Mouse (Mus musculus) intestine, embryonic 16.5 days (tissue): Measurements from ENCODE around the gene Sgk1. TPM values are rescaled to one million over a fixed set of nuclear protein-coding genes. Genes with fewer than 3 reads are reported as not detected.

Source experiments
- ATAC-seq: fragments of 200-750 bp; cut with Nextera tagmentation; 2 replicates; pipeline ENCODE4 v1.8.0; 2017; ENCODE audit warnings: moderate TSS enrichment, moderate library complexity
- H3K27ac ChIP-seq: fragments of 300-500 bp; sonication (generic); 2 replicates; pipeline ENCODE4 v1.5.1; 2014; ENCODE audit warnings: mild to moderate bottlenecking, low read length
- H3K27me3 ChIP-seq: fragments of 300-500 bp; sonication (generic); replicated peaks from 2 replicates; pipeline ENCODE4 v1.6.1; 2014; ENCODE audit warnings: low read length, control low read depth, mixed read lengths; ENCODE audit not compliant: control insufficient read depth, insufficient read depth
- H3K36me3 ChIP-seq: fragments of 300-500 bp; sonication (generic); 2 replicates; pipeline ENCODE4 v1.6.1; 2014; ENCODE audit warnings: low read length, control low read depth; ENCODE audit not compliant: control insufficient read depth, insufficient read depth
- H3K4me1 ChIP-seq: fragments of 300-500 bp; sonication (generic); 2 replicates; pipeline ENCODE4 v1.6.1; 2014; ENCODE audit warnings: low read length, control low read depth, mixed read lengths; ENCODE audit not compliant: control insufficient read depth, insufficient read depth
- H3K4me2 ChIP-seq: fragments of 300-500 bp; sonication (generic); 2 replicates; pipeline ENCODE4 v1.6.1; 2014; ENCODE audit warnings: low read depth, low read length, control low read depth
- H3K4me3 ChIP-seq: fragments of 300-500 bp; sonication (generic); 2 replicates; pipeline ENCODE4 v1.5.1; 2014; ENCODE audit warnings: mild to moderate bottlenecking, low read length
- H3K9ac ChIP-seq: fragments of 300-500 bp; sonication (generic); 2 replicates; pipeline ENCODE4 v1.6.1; 2014; ENCODE audit warnings: low read depth, low read length
- H3K9me3 ChIP-seq: fragments of 300-500 bp; sonication (generic); 2 replicates; pipeline ENCODE4 v1.6.1; 2016; ENCODE audit warnings: low read length, control low read depth; ENCODE audit not compliant: control insufficient read depth
- WGBS: fragments of 180-500 bp; shearing (Covaris S2); extraction: QIAGEN DNeasy Blood & Tissue Kit; methylation state at CpG from one replicate; pipeline ENCODE4 v1.1.7; 2014; 5-methylcytosine and 5-hydroxymethylcytosine counted together
- polyA plus RNA-seq: library from polyadenylated mRNA; unstranded; fragments of >200 nt; fragmentation: Nextera tagmentation; extraction: Ambion mirVana; gene quantifications from 2 replicates; pipeline ENCODE4 v1.2.1, GENCODE M21; 2015

The Sgk1 gene
- polyA plus RNA-seq, 1 experiment from 2014 or later, result 35.1 TPM

- no peaks in the 10 kb centered on the region for H3K27me3 ChIP-seq
- WGBS, result 84% methylated on average over 11 of the region's 11 CpGs
- no peak overlapping the region for H3K4me3 ChIP-seq
- ATAC-seq, result no peak
- H3K9ac ChIP-seq, result no peak overlapping the region
- no peaks in the 10 kb centered on the region for H3K9me3 ChIP-seq
- no peak overlapping the region for H3K27ac ChIP-seq
- no peaks in the 10 kb centered on the region for H3K4me1 ChIP-seq
- H3K4me2 ChIP-seq, result no peak overlapping the region
- no peaks in the 10 kb centered on the region for H3K36me3 ChIP-seq
Measured at GRCm38 (mm10) chr10:21973676-21974075, 91.7 kb downstream of the Sgk1 start.

GRCm38 (mm10) chr10:21974801-21975200 is 92.8 kb downstream of the Sgk1 start:
- Histone ChIP-seq H3K4me1 (no peaks in the 10 kb centered on the region), H3K4me2 (no peak overlapping the region), H3K9me3 (no peaks in the 10 kb centered on the region), H3K27ac (no peak overlapping the region), H3K9ac (no peak overlapping the region), H3K36me3 (no peaks in the 10 kb centered on the region), H3K27me3 (no peaks in the 10 kb centered on the region), H3K4me3 (no peak overlapping the region)
- WGBS, result 80% methylated on average over 3 of the region's 3 CpGs
- no peak for ATAC-seq

GRCm38 (mm10) chr10:21975384-21975783 is 93.4 kb downstream of the Sgk1 start:
- Histone ChIP-seq H3K27ac (no peak overlapping the region), H3K4me3 (no peak overlapping the region), H3K9ac (no peak overlapping the region), H3K9me3 (no peaks in the 10 kb centered on the region), H3K27me3 (no peaks in the 10 kb centered on the region), H3K4me2 (no peak overlapping the region), H3K4me1 (no peaks in the 10 kb centered on the region), H3K36me3 (no peaks in the 10 kb centered on the region)
- no peak for ATAC-seq
- WGBS, result 64% methylated on average over 6 of the region's 6 CpGs

- no peaks in the 10 kb centered on the region for H3K27me3 ChIP-seq
- no peak overlapping the region for H3K4me3 ChIP-seq
- no peaks in the 10 kb centered on the region for H3K36me3 ChIP-seq
- no peak overlapping the region for H3K27ac ChIP-seq
- no peak overlapping the region for H3K9ac ChIP-seq
- ATAC-seq, result no peak
- H3K9me3 ChIP-seq, result no peaks in the 10 kb centered on the region
- 85% methylated on average over 5 of the region's 5 CpGs for WGBS
- no peaks in the 10 kb centered on the region for H3K4me1 ChIP-seq
- no peak overlapping the region for H3K4me2 ChIP-seq
Measured at GRCm38 (mm10) chr10:21976253-21976652, 94.3 kb downstream of the Sgk1 start.

GRCm38 (mm10) chr10:21978421-21978820 is 96.4 kb downstream of the Sgk1 start:
- 83% methylated on average over 9 of the region's 9 CpGs for WGBS
- H3K36me3 ChIP-seq, result no peaks in the 10 kb centered on the region
- no peak overlapping the region for H3K4me2 ChIP-seq
- H3K9me3 ChIP-seq, result no peaks in the 10 kb centered on the region
- no peak overlapping the region for H3K9ac ChIP-seq
- no peak overlapping the region for H3K27ac ChIP-seq
- no peaks in the 10 kb centered on the region for H3K4me1 ChIP-seq
- H3K27me3 ChIP-seq, result no peaks in the 10 kb centered on the region
- no peak for ATAC-seq
- H3K4me3 ChIP-seq, result no peak overlapping the region

GRCm38 (mm10) chr10:21979286-21979965 is 97.4 kb downstream of the Sgk1 start:
- H3K36me3 ChIP-seq, result no peaks in the 10 kb centered on the region
- no peak for ATAC-seq
- H3K4me2 ChIP-seq, result no peak overlapping the region
- 89% methylated on average over 5 of the region's 5 CpGs for WGBS
- H3K27ac ChIP-seq, result no peak overlapping the region
- H3K4me3 ChIP-seq, result no peak overlapping the region
- H3K9me3 ChIP-seq, result no peaks in the 10 kb centered on the region
- H3K27me3 ChIP-seq, result no peaks in the 10 kb centered on the region
- H3K4me1 ChIP-seq, result no peaks in the 10 kb centered on the region
- H3K9ac ChIP-seq, result no peak overlapping the region

- H3K4me1 ChIP-seq, result no peaks in the 10 kb centered on the region
- H3K4me3 ChIP-seq, result no peak overlapping the region
- no peak overlapping the region for H3K4me2 ChIP-seq
- H3K36me3 ChIP-seq, result no peaks in the 10 kb centered on the region
- H3K27ac ChIP-seq, result no peak overlapping the region
- no peak overlapping the region for H3K9ac ChIP-seq
- 87% methylated on average over 6 of the region's 6 CpGs for WGBS
- H3K27me3 ChIP-seq, result no peaks in the 10 kb centered on the region
- no peak for ATAC-seq
- no peaks in the 10 kb centered on the region for H3K9me3 ChIP-seq
Measured at GRCm38 (mm10) chr10:21980780-21981435, 98.9 kb downstream of the Sgk1 start.

- Histone ChIP-seq H3K9me3 (no peaks in the 10 kb centered on the region), H3K36me3 (no peaks in the 10 kb centered on the region), H3K9ac (no peak overlapping the region), H3K4me1 (no peaks in the 10 kb centered on the region), H3K4me3 (no peak overlapping the region), H3K27me3 (no peaks in the 10 kb centered on the region), H3K4me2 (no peak overlapping the region), H3K27ac (no peak overlapping the region)
- 90% methylated on average over 2 of the region's 2 CpGs for WGBS
- ATAC-seq, result no peak
Measured at GRCm38 (mm10) chr10:21982303-21982702, 100.3 kb downstream of the Sgk1 start.

DNA sequence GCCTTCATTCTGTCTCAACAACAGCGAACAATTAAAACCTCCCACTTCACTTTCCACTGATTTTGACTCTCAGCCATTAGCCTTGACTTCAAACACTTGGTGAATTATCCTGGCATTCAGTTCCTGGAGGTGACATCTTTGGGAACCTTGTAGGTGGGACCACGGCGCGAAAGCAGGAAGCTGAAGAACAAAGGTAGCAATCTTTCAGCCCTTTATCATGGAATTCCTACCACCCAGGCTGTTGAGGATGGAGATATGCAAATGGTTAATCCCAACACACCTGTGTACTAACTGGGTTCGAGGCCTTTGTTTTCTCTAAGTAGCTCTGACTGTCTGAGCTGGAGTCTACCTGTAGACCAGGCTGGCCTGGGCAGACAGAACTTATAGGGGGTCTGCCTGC is 106.5 kb downstream of the Sgk1 start:
- no peak for ATAC-seq
- Histone ChIP-seq H3K9me3 (no peaks in the 10 kb centered on the region), H3K9ac (no peak overlapping the region), H3K27me3 (no peaks in the 10 kb centered on the region), H3K36me3 (no peaks in the 10 kb centered on the region), H3K4me1 (peaks cover 9% of the 10 kb centered on the region), H3K4me2 (no peak overlapping the region), H3K27ac (no peak overlapping the region), H3K4me3 (no peak overlapping the region)
- WGBS, result 76% methylated on average over 5 of the region's 5 CpGs
